Mouse (Mus musculus): Measurements from ENCODE around the gene Btbd35f21.
"Not testable (repeated sequence)": the region's sequence is repeated elsewhere in the genome, so short reads cannot be mapped to it uniquely, and the experiment has no call there.

Btbd35f21 gene

DNA sequence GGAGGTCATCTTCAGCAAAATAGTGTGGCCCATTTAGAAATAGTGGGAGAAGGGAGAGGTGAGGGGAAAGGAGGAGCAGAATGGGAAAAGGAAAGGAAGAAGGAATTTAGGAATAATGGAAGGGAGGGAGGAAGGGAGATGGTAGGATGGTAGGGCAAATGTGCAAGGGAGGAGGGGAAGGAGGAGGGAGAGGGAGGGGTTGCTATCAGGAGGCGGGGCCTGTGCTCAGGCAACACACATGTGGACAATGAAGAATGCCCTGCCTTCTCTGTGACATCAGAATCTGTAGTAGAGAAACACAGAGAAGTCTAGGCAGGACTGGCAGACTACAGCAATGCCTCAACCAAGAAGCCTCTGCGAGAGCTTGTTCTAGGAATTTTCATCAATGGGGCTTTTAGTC lies at the start of gene Btbd35f21:
Gene Btbd35f21 (plus strand): TSS at position 301 of the 400 bp plus-strand sequence.
- not testable (repeated sequence) for DNase-seq (ENCODE audit: low spot score)

All from MN1 (cell line).